Mouse (Mus musculus): ENCODE measurements around the gene Lfng. TPM values are rescaled to one million over a fixed set of nuclear protein-coding genes. Genes with fewer than 3 reads are reported as not detected.

The Lfng gene
- polyA plus RNA-seq, 2 experiments, result 19.2 to 38.9 TPM

GRCm38 (mm10) chr5:140647821-140648518, 40.9 kb downstream of the Lfng start:
- H3K9me3 ChIP-seq (ENCODE audit: control insufficient read depth, low read length), result no peaks in the 10 kb centered on the region
- peak overlapping the region; percentile 93 for H3K4me2 ChIP-seq (replicated peaks; ENCODE audit: low read depth, low read length, severe bottlenecking)
- peak overlapping the region; percentile 98 for H3K9ac ChIP-seq (ENCODE audit: low read depth, low read length, severe bottlenecking)
- peaks cover 35% of the 10 kb centered on the region for H3K36me3 ChIP-seq (ENCODE audit: control insufficient read depth, insufficient read depth, low read length)
- DNase-seq (ENCODE audit: low spot score) (peak; percentile 62), ATAC-seq (ENCODE audit: low FRiP score, low read depth) (peak; percentile 34)
- WGBS, result under 1% methylated on average over 13 of the region's 13 CpGs
- H3K27me3 ChIP-seq (ENCODE audit: control insufficient read depth, insufficient read depth, low read length), result no peaks in the 10 kb centered on the region
- peak overlapping the region; percentile 95 for H3K4me3 ChIP-seq (replicated peaks; ENCODE audit: low read length)
- H3K27ac ChIP-seq (replicated peaks; ENCODE audit: low read depth, low read length), result peak overlapping the region; percentile 79
- TF ChIP-seq POLR2A (IDR thresholded peaks at IDR 0.05; ENCODE audit: borderline replicate concordance, extremely low read depth, insufficient read depth, insufficient read length), result no peak
- peaks cover 25% of the 10 kb centered on the region for H3K4me1 ChIP-seq (ENCODE audit: control insufficient read depth, insufficient read depth, low read length)

DNA sequence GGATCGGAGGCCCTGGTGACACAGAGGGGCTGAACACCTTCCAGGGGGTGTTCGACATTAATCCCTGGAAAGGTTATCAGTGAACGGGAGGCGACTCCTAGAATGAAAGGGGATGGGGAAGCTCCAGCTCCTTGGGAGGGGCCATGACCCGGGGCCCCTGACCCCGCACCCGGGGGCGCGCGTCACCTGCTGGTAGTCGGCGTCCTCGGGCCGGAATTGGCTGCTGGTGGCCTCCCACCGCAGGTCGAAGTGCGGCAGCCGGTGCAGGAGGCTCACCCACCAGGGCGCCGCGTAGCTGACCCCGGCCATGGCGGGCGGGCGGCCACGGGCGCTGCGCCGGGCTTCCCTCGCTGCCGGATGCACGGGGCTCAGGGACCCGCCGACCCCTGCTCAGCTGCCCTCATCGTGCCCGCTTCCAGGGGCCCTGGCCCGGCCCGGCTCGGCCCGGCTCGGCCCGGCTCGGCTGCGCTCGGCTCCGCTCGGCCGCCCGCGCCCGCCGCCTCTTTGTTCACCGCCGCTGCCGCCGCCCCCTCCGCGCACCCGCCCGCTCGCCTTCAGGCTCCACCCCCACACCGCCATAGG, 41.5 kb downstream of the Lfng start, which contains the start of gene Ttyh3:
TSS of gene Ttyh3 (minus strand) at position 513 of the 582 bp plus-strand sequence.
- DNase-seq (ENCODE audit: low spot score) (no peak), ATAC-seq (ENCODE audit: low FRiP score, low read depth) (no peak; the same call in 1 of the 2 replicates)
- Histone ChIP-seq H3K9ac (ENCODE audit: low read depth, low read length, severe bottlenecking) (peak within 1 kb of the TSS; percentile 98), H3K36me3 (ENCODE audit: control insufficient read depth, insufficient read depth, low read length) (peaks cover 35% of the 10 kb centered on the region), H3K9me3 (ENCODE audit: control insufficient read depth, low read length) (no peaks in the 10 kb centered on the region), H3K4me2 (replicated peaks; ENCODE audit: low read depth, low read length, severe bottlenecking) (peak within 1 kb of the TSS; percentile 93), H3K4me1 (ENCODE audit: control insufficient read depth, insufficient read depth, low read length) (peaks cover 25% of the 10 kb centered on the region), H3K27me3 (ENCODE audit: control insufficient read depth, insufficient read depth, low read length) (no peaks in the 10 kb centered on the region), H3K4me3 (replicated peaks; ENCODE audit: low read length) (peak within 1 kb of the TSS; percentile 95), H3K27ac (replicated peaks; ENCODE audit: low read depth, low read length) (peak within 1 kb of the TSS; percentile 79)
- 0% methylated on average over 28 of the region's 62 CpGs for WGBS
- TF ChIP-seq POLR2A (IDR thresholded peaks at IDR 0.05; ENCODE audit: borderline replicate concordance, extremely low read depth, insufficient read depth, insufficient read length), result no peak

- Histone ChIP-seq H3K27me3 (ENCODE audit: control insufficient read depth, insufficient read depth, low read length) (no peaks in the 10 kb centered on the region), H3K4me2 (replicated peaks; ENCODE audit: low read depth, low read length, severe bottlenecking) (peak overlapping the region; percentile 78), H3K27ac (replicated peaks; ENCODE audit: low read depth, low read length) (no peak overlapping the region; the same call in 1 of the 2 replicates), H3K9ac (ENCODE audit: low read depth, low read length, severe bottlenecking) (peak overlapping the region; percentile 98), H3K36me3 (ENCODE audit: control insufficient read depth, insufficient read depth, low read length) (peaks cover 30% of the 10 kb centered on the region; the same call in 1 of the 2 replicates), H3K4me3 (replicated peaks; ENCODE audit: low read length) (peak overlapping the region; percentile 95), H3K9me3 (ENCODE audit: control insufficient read depth, low read length) (no peaks in the 10 kb centered on the region), H3K4me1 (ENCODE audit: control insufficient read depth, insufficient read depth, low read length) (peaks cover 25% of the 10 kb centered on the region)
- no peak for TF ChIP-seq POLR2A (IDR thresholded peaks at IDR 0.05; ENCODE audit: borderline replicate concordance, extremely low read depth, insufficient read depth, insufficient read length)
- ATAC-seq (ENCODE audit: low FRiP score, low read depth), result peak; percentile 92
- peak; percentile 100 for DNase-seq (ENCODE audit: low spot score)
- WGBS, result 3% methylated on average over 21 of the region's 26 CpGs
Measured at GRCm38 (mm10) chr5:140649101-140649667, 42.1 kb downstream of the Lfng start.

GRCm38 (mm10) chr5:140649881-140650414, 42.8 kb downstream of the Lfng start:
- TF ChIP-seq POLR2A (IDR thresholded peaks at IDR 0.05; ENCODE audit: borderline replicate concordance, extremely low read depth, insufficient read depth, insufficient read length), result no peak
- H3K9ac ChIP-seq (ENCODE audit: low read depth, low read length, severe bottlenecking), result peak overlapping the region; percentile 55; the same call in 1 of the 2 replicates
- no peaks in the 10 kb centered on the region for H3K27me3 ChIP-seq (ENCODE audit: control insufficient read depth, insufficient read depth, low read length)
- no peaks in the 10 kb centered on the region for H3K9me3 ChIP-seq (ENCODE audit: control insufficient read depth, low read length)
- ATAC-seq (ENCODE audit: low FRiP score, low read depth) (no peak), DNase-seq (ENCODE audit: low spot score) (no peak)
- H3K4me1 ChIP-seq (ENCODE audit: control insufficient read depth, insufficient read depth, low read length), result peaks cover 25% of the 10 kb centered on the region
- peak overlapping the region; percentile 78 for H3K4me2 ChIP-seq (replicated peaks; ENCODE audit: low read depth, low read length, severe bottlenecking)
- no peak overlapping the region for H3K27ac ChIP-seq (replicated peaks; ENCODE audit: low read depth, low read length)
- H3K4me3 ChIP-seq (replicated peaks; ENCODE audit: low read length), result no peak overlapping the region
- H3K36me3 ChIP-seq (ENCODE audit: control insufficient read depth, insufficient read depth, low read length), result peaks cover 22% of the 10 kb centered on the region; the same call in 1 of the 2 replicates
- WGBS, result 54% methylated on average over 7 of the region's 7 CpGs

- no peak overlapping the region for H3K4me2 ChIP-seq (replicated peaks; ENCODE audit: low read depth, low read length, severe bottlenecking)
- no peak for ATAC-seq (ENCODE audit: low FRiP score, low read depth)
- no peak for DNase-seq (ENCODE audit: low spot score)
- peaks cover 24% of the 10 kb centered on the region for H3K4me1 ChIP-seq (ENCODE audit: control insufficient read depth, insufficient read depth, low read length)
- WGBS, result 78% methylated on average over 11 of the region's 11 CpGs
- no peak overlapping the region for H3K9ac ChIP-seq (ENCODE audit: low read depth, low read length, severe bottlenecking)
- H3K36me3 ChIP-seq (ENCODE audit: control insufficient read depth, insufficient read depth, low read length), result peaks cover 10% of the 10 kb centered on the region; the same call in 1 of the 2 replicates
- no peaks in the 10 kb centered on the region for H3K27me3 ChIP-seq (ENCODE audit: control insufficient read depth, insufficient read depth, low read length)
- no peaks in the 10 kb centered on the region for H3K9me3 ChIP-seq (ENCODE audit: control insufficient read depth, low read length)
- no peak overlapping the region for H3K4me3 ChIP-seq (replicated peaks; ENCODE audit: low read length)
- TF ChIP-seq POLR2A (IDR thresholded peaks at IDR 0.05; ENCODE audit: borderline replicate concordance, extremely low read depth, insufficient read depth, insufficient read length), result no peak
- H3K27ac ChIP-seq (replicated peaks; ENCODE audit: low read depth, low read length), result no peak overlapping the region
Measured at GRCm38 (mm10) chr5:140651231-140651630, 44.1 kb downstream of the Lfng start.

All from limb, embryonic 14.5 days (tissue).